Mouse (Mus musculus) 416B (cell line): Measurements from ENCODE around the gene Surf4.

Experiments used
- DNase-seq: peaks from one replicate; pipeline ENCODE4 v3.0.0; 2011; ENCODE audit warnings: low read depth

Gene Surf4

DNA sequence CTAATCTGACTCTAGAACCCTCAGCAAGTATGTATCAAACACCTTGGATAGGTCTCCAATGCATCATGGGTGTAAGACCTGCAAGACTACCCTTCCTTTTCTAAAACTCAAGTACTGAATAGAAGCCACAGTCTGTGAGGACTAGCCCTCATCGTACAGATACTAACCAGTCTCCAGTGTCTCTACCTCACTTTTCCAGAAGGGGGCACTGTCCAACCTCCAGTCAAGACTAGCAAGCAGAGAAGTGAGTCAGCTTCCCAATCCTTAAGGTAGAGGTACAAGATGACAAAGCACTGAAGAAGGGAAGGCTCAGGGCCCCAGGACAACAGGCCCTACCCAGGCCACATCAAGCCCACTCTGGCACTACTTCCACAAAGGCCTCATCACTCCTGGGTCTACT is 3.3 kb downstream of the Surf4 start:
- DNase-seq = peak; percentile 90

DNA sequence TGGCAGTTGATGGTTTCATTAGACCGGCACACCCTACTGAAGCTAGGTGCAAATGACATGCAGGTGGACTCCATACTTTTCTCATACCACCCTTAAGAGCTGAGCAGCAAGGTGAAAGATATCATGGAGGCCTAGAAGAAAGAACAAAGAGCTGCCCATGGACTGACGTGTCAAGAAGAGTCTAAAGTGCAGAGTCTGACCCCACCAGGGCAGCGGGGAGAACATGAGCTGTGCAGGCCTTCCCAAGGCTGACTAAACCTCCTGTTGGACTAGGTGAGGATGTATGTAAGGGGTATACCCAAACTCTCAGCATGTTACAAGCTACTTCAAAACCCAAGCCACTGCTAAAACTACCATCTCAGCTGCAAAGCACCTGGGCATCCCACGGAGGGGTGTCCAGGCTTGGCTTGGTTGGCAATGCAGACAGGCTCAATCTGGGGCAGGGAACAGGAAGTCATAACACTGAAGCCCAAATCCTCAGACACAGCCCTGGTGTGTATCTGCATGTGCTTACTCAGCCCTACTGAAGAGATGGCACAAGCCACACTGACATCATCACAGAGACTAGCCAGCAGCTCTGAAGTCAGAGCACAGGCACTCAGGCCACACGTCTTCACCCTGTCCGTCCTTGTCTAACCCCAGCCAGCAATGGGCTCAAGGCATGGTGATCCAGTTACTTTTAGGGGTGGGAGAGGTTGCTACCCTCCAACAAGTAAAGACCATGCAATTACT is 5.8 kb downstream of the Surf4 start:
- DNase-seq = no peak

DNA sequence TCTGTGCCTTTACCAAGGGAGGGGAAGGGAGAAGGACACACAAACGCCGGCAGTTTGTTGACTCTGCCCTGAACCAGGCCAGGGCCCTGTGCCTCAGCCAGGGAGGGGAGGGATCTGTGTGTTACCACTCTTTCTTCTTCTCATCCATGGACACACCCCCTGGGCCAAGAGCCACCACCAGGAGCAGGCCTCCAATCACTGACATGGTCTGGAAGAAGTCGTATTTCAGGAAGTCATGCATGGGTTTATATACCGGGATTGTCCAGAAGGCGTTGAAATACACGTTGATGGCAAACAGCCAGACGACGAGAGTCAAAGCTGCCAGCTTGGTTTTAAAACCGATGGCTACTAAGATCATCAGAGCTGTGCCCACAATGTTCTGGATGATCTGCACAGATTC is 11.9 kb downstream of the Surf4 start:
- DNase-seq = no peak

DNA sequence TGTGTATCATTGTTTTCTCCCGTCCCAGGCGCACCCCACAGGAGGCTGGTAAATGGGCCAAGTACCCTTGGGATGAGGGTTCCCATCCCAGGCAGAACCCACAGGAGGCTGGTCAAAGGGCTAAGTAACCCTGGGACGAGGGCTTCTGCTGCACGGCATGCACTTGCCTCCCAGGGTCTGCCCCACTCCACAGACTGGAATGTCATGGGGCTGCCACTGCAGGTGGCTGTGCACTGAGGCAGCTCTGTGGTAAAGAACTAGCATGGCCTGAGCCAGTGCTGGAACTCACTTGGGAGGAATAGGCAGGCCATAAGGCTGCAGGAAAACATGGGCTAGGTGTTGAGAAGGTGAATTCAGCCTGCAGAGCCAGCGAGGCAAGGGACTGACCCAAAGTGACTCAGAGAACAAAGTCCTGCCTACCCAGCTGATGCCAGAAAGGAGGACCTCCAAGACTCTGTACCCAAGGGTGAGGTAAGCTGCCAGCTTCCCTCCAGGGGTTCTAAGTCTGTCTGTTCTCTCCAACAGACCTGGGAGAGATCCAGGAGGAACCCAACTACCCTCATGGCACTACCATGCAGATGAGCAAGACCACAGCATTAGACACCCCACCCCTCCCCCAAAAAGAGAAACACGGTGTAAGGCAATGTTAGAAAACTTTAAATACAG is 13.4 kb downstream of the Surf4 start:
- no peak for DNase-seq

DNA sequence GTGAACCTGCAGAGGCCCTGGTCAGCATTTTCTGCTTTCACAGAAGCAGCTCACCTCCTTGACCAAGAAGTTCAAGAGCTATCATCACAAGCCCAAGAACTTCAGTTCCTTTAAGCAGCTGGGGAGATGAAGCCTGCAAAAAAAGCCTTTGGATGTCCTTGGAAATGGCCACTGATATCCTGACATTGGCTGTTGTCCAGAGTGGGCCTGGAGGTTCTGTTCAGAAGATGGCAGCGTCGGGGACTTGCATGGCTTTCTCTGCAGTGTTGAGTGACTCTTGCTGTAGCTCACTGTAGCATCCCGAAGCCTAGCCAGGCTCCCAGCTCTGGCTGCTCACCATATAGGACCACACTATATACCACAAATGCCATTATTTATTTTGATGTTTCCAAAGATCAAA is 14.0 kb downstream of the Surf4 start:
- DNase-seq = no peak

DNA sequence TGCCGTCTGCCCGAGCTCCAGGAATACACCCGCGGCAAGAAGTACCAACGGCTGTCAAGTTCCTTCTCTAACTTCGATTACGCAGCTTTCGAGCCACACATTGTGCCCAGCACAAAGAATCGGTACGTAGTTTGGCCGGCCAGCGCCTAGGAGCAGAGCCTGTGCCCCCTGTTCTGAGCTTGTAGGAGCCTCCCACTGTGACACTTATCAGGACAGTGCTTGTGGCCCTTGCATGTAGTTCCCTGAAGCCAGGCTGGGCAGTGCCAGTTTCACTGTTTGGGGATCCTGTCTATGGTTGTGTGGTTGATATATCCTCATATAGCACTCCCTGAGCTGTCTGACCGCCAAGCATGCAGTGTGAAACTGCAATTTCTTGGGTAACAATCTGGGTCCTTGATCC is 17.0 kb downstream of the Surf4 start:
- DNase-seq = no peak

DNA sequence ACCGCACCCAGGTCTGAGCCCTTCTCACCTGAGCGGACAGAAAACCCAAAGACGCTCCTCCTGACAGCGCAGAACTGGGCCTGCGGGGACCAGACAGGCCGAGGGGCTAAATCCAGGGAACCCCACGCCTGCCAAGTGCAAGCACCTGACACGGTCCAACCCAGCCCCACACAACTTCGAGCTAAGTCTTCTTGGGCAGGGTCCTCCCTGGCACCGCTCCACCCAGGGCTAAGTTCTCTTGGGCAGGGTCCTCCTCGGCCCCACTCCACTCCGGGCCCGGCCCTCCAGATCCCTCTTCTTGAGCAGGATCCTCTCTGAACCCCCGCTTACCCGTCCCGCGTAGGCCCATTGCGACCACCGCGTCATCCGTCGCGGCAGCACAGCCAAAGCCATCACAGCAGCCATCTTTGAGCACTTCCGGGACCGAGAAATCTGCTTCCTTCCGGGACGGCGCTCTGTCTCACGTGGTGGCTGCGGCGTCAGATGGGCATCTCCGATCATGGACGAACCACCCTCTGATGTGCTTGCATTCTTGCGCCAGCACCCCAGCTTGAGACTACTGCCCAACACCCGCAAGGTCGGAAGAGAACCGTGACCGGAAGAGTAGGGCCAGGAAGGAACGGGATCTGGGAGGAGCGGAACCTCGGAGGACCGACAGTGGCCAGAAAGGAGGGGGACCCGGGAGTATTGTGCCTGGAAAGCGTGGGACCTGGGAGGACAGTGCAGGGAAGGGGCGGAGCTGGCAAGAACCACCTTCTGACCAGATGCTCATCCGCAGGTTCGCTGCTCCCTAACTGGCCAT is 17.6 kb downstream of the Surf4 start, which contains the start of the genes Surf2 and Surf1:
TSS of gene Surf2 (plus strand) at position 441 of the 802 bp plus-strand sequence.
TSS of gene Surf1 (minus strand) at position 604 of the 802 bp plus-strand sequence.
- peak; percentile 83 for DNase-seq

DNA sequence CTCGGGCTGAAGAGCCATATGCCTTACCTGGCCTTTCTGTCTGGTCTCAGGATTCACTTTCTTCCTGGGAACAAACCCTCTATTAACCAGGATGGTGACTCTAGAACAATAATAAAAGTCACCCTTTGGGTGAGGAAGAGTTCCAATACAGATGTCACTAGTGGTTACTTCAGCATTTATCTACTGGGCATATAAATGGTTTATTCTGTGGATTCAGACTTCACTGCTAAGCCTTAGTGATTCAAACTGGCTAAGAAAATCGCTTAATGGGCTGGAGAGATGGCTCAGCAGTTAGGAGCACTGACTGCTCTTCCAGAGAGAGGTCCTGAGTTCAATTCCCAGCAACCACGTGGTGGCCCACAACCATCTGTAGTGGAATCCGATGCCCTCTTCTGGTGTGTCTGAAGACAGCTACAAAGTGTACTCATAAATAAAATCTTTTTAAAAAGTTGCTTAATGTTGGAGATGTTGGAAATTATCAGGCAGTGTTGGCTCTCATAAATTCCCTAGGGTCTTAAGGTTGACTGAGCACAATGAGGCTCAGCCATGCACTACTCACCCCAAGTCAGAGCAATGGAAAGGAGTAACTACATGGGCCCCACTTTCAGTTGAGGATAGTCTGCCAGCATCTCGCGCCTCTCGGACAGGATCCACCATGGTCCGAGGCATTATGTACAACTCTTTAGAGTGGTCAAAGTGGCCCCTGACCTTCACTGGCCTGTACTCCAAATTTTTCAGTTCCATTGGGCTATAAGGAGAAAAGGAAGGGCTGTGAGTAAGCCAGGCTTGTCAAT is 19.4 kb downstream of the Surf4 start:
- DNase-seq = no peak

DNA sequence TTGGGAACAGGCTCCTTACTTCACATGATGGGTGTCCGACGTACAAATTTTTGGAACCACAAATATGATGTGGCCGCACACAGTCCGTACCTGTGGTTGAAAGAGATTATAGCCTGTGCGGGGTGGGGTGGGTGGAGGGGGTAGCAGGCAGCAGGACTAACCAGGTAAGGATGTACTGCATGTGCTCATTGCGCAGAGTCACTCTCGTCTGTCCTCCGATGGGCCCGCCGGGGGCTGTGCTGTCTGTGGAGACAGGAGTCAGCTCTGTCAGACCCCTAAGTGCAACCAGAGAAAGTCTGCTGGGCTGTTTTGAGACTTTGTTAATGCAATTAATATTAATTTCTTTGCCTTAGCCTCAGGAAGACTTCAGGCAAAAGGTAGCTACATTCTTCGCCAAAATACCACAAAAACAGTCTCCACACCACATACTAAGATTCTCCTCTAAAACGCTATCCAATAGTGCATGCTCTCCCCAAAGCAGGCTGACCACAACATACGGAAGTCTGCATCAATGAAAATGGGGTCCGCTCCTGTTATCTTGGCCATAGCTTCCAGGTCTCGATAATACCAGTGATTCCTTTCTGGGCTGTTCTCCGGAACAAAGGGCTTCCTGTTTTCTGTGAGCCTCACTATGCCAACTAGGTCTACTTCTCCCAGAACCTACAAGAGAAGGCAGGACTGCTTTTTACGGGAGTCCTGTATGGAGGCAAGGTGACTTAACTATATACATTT is 20.1 kb downstream of the Surf4 start:
- DNase-seq = no peak

DNA sequence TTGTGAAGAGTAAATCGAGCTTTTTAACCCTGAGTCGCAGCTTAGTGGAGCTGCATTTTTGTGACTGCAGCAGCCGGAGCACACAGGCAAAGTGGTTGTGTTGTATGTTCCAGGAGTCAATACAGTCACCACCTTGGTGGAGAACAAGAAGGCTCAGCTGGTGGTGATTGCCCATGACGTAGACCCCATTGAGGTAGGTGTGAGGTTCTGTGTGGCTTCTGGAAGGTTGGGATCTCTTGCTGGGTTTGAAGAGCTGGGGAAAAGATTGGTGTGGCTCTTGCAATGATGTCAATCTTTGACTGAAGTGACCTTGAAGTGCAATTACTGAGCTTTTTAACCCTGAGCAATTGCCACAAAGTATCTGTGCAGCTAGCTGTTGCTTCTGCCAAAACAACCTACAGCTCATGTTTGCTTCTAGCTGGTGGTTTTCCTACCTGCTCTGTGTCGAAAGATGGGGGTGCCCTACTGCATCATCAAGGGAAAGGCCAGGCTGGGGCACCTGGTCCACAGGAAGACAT is 21.4 kb downstream of the Surf4 start:
- DNase-seq = no peak

DNA sequence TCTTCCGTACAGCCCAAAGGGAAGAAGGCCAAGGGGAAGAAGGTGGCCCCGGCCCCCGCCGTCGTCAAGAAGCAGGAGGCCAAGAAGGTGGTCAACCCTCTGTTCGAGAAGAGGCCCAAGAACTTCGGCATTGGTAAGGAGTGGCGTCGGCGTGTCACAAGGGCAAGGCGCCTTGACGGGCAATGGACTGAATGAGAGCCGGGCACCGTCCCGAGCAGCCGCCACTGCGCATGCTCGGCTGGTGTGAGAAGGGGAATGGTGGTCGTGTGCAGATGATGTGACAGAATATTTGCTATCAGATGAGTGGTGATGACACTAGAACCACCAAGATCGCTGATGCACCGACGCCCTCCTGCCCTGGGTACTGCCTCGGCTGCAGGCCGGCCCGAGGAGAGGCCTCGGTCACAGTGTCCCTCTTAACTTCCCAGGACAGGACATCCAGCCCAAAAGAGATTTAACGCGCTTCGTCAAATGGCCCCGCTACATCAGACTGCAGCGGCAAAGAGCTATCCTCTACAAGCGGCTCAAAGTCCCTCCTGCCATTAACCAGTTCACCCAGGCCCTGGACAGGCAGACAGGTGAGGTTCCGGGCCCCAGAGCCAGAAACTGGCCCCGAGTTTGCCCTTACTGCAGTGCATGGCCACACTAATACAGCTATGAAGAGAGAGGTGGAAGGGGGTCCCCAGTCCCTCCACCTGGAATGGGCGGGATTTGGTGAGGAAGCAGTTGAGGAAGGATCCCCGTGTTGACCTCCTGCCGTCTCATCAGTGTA is 22.5 kb downstream of the Surf4 start:
- no peak for DNase-seq

DNA sequence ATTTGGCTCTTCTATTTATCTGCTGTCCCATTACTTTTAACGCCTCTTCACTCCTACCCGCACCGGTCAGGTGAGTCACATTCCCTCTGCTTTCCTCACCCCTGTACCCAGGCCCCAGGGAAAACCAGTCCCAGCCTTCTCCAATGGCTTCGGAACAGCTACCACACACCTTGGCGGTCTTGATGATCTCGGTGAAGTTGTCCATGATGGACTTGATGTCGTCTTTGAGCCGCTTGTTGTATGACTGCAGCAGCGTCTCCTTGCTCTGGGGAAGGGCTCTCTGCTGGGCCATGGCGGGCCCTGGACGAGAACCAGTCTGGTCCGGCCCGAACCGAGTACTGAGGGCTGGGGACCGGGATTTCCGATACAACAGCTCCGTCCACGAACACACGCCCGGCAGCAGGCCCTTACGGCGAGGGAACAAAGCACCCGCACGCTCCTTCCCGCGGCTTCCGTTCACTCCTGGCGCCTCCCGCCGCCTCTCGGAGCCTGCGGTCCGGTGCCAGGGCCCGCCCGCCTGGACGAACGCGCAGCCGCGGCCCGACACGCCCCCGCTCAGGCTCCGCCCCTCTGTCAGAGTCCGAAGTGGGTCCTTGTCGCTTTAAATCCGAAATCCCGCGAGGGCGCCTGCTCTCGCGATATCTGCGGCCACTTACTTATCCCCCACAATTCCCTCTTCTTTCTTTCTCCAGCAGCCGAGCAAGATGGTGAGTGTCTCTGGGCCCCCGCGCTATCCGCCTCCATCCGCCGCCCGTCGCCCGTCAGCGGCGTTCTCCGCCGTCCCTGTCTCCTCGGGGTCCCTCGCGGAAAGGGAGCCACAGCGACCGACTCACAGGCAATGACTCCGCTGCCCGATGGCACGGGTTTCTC is 23.4 kb downstream of the Surf4 start, which contains the start of the genes Med22 and Rpl7a:
TSS of gene Med22 (minus strand) at position 554 of the 870 bp plus-strand sequence.
TSS of gene Rpl7a (plus strand) at position 641 of the 870 bp plus-strand sequence.
- DNase-seq = peak; percentile 99

DNA sequence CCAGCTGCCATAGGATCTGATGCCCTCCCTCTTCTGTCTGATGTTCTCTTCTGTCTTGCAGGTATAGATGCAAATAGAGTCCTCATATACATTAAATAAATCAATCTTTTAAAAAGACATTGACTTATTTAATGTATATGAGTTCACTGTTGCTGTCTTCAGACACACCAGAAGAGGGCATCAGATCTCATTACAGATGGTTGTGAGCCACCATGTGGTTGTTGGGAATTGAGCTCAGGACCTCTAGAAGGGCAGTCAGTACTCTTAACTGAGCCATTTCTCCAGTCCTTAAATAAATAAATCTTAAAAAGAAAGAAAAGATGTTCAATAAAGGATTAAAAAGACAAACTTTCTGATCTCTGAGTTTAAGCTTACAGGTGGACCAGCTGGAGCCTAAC is 24.3 kb downstream of the Surf4 start:
- DNase-seq = no peak

DNA sequence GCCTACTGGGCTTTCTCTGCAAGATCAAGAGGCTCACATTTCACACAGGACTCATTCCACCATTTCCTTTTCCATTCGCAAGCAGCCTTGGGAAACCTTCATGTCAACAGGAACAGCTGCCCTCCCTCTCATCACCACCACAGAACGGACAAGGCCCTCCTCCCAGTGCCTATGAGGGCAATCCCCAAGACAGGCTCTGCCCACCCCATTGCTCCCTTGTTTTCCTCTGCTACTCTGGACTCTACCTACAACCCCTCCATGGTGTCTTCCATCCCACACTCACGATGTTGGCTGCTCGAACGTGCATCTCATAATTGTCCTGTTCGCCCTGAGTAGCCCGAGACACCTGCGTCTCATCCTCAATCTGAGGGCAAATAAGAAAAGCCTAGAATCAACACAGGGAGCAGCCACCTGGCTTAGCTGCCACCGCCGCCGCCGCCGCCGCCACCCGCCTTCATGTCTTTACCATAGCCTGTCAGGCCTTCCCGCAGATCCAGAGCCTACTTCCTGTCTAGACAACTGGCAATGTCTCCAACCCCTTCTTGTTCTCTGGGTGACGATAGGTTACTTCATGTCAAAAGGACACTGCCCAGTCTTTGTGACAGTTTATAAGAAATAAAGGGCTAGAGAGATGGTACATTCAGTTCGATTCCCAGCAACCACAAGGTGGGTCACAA is 24.9 kb downstream of the Surf4 start:
- peak; percentile 54 for DNase-seq

DNA sequence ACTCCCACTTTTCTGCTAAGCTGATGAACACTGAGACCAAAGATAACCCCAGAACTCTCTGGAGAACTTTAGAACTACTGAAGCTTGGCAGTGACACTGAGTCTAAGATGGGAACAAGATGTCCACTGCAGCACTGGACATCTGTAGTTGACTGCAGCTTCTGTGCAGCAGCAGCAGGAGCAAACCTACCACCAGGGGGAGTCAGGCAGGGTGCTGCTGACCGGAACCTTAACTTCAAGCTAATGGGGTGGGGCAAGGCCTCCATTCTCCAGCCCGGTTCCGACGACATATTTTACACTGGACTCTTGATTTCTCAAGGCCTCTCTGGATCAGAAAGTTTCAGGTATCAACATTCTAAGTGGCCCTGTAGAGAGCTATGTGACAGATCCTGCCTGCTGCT is 26.6 kb downstream of the Surf4 start:
- peak; percentile 68 for DNase-seq

DNA sequence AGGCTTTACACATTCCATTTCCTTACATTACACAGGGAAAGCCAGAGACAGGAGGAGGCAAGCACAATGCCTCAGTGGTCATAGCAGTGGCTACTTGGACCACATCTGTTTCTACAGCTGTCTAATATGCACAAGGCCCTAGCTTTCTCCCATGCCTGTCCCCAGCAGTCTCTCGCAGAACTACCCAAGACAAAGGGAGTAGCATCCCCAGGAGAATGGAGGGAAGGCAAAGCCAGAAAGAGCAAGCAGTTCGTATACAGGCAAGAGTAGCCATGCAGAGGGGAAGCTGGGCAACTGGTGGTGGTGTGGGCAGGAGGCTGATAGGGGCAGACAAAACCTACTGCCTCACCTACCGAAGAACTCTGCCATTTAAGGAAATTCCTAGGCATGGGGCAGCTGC is 27.3 kb downstream of the Surf4 start:
- DNase-seq = no peak

DNA sequence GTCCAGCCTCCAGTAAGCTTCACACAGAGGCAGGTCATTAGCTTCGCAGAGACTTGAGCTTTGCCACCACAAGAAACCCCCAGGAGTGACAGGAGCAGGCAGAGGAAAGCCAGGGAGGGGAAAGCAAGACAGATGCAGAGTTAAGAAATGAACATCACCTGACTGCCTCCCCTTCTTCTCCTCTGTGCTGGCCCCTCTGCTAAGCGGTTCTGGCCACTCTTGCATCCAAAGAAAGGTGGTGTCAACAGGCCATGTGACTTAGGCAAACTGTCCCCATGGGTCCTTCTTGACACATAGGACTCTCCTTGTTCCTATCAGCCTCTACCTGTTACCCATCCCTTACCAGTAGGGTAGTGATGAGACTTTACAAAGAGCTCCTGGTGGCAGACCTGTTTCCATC is 27.8 kb downstream of the Surf4 start:
- DNase-seq = no peak

DNA sequence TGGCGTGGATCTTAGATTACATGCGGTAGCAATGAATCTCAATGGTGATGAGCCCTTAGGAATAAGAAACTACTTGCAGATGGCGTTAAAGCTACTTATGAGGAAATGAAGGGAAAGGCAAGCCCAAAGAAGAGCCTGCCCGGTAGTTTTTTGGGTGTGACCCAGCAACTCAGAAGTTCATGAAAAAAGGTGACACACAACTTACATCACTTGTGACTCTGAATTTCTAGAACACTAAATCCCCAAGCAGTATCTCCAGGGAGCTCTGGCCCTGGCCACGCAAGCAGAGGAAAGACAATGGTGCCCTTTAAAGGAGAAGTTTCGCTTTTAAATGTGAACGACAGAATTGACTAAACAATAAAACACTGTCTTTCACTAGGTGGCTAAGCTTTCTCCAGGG is 30.4 kb downstream of the Surf4 start:
- DNase-seq = no peak
